Mouse (Mus musculus) bone marrow macrophage, adult 2 months (primary cell): Measurements from ENCODE around the gene Ttc7.

Source experiments
- CTCF ChIP-seq: IDR thresholded peaks from 2 replicates; pipeline ENCODE4 v1.5.1; 2012; ENCODE audit warnings: low read depth, mild to moderate bottlenecking, low read length, moderate library complexity
- POLR2A ChIP-seq: IDR thresholded peaks from 2 replicates; pipeline ENCODE4 v1.6.1; 2012; ENCODE audit warnings: mild to moderate bottlenecking, low read depth, low read length, borderline replicate concordance

- TF ChIP-seq CTCF, result no peak
- TF ChIP-seq POLR2A, result no peak
Observed at GRCm38 (mm10) chr17:87405576-87405975, 122.9 kb downstream of the Ttc7 start.
